Comparison of ENCODE assay signal across 18 mouse cellular contexts in genomic region chr6:146190006-146190405, GRCm38 (mm10).
DNase-seq lines count a peak whose midpoint lies in the region; ATAC-seq and TF ChIP-seq lines count a peak whose summit lies in the region.
"Had no signal": no experiment of that assay in that cellular context is flagged by ENCODE, and none has a peak within 500 bp of the region (broad histone marks: within the 10 kb centered on the region; RNA-seq: fewer than 3 reads in every experiment).

No protein-coding gene starts in this region.

- H3K9ac ChIP-seq in hindbrain, embryonic 16.5 days (ENCODE audit: low read depth, low read length): no peak overlapping the region
- no peak overlapping the region for H3K9ac ChIP-seq in lung, embryonic 14.5 days
- H3K9ac ChIP-seq in limb, embryonic 14.5 days (ENCODE audit: low read depth, low read length, severe bottlenecking): no peak overlapping the region; the same call in 1 of the 2 replicates
- H3K9ac ChIP-seq: liver, embryonic 12.5 days; neural tube, embryonic 12.5 days had no signal

- H3K4me1 ChIP-seq in hindbrain, embryonic 10.5 days (replicated peaks): no peaks in the 10 kb centered on the region; the same call in 1 of the 2 replicates
- H3K4me1 ChIP-seq in hindbrain, embryonic 16.5 days (ENCODE audit: control insufficient read depth, insufficient read depth, low read depth, low read length): no peaks in the 10 kb centered on the region
- H3K4me1 ChIP-seq in lung, embryonic 14.5 days (ENCODE audit: insufficient read depth): no peaks in the 10 kb centered on the region
- H3K4me1 ChIP-seq in limb, embryonic 14.5 days (ENCODE audit: control insufficient read depth, insufficient read depth, low read length): peaks cover 12% of the 10 kb centered on the region; the same call in 1 of the 2 replicates
- H3K4me1 ChIP-seq: liver, embryonic 12.5 days; neural tube, embryonic 12.5 days had no signal

- H3K4me3 ChIP-seq in hindbrain, embryonic 10.5 days: no peak overlapping the region
- H3K4me3 ChIP-seq in hindbrain, embryonic 16.5 days (ENCODE audit: low read length): no peak overlapping the region
- no peak overlapping the region for H3K4me3 ChIP-seq in lung, embryonic 14.5 days (ENCODE audit: low read depth, low read length)
- H3K4me3 ChIP-seq in limb, embryonic 14.5 days (replicated peaks; ENCODE audit: low read length): no peak overlapping the region
- H3K4me3 ChIP-seq: heart, adult 2 months; layer of hippocampus, adult 2 months; liver, embryonic 12.5 days; megakaryocyte, embryonic 14.5 days; neural tube, embryonic 12.5 days had no signal

- H3K36me3 ChIP-seq in hindbrain, embryonic 10.5 days: peaks cover 3% of the 10 kb centered on the region; the same call in 1 of the 2 replicates
- no peaks in the 10 kb centered on the region for H3K36me3 ChIP-seq in hindbrain, embryonic 16.5 days (ENCODE audit: control insufficient read depth, insufficient read depth, low read length)
- H3K36me3 ChIP-seq in lung, embryonic 14.5 days (ENCODE audit: insufficient read depth): no peaks in the 10 kb centered on the region
- H3K36me3 ChIP-seq in limb, embryonic 14.5 days (ENCODE audit: control insufficient read depth, insufficient read depth, low read length): no peaks in the 10 kb centered on the region
- H3K36me3 ChIP-seq: liver, embryonic 12.5 days; neural tube, embryonic 12.5 days had no signal

- H3K27ac ChIP-seq in hindbrain, embryonic 10.5 days: no peak overlapping the region
- no peak overlapping the region for H3K27ac ChIP-seq in hindbrain, embryonic 16.5 days (ENCODE audit: low read depth, low read length)
- no peak overlapping the region for H3K27ac ChIP-seq in lung, embryonic 14.5 days (ENCODE audit: low read depth)
- 0 out of 2 replicates have a peak overlapping the region, but pooled peaks have one; percentile 6 for H3K27ac ChIP-seq in limb, embryonic 14.5 days (replicated peaks; ENCODE audit: low read depth, low read length)
- H3K27ac ChIP-seq: heart, adult 2 months; layer of hippocampus, adult 2 months; liver, embryonic 12.5 days; neural tube, embryonic 12.5 days had no signal

- intact Hi-C loops in left cerebral cortex, postnatal 36 days (cut with DNase I): no loop called here

- H3K9me3 ChIP-seq in hindbrain, embryonic 10.5 days: peaks cover 4% of the 10 kb centered on the region; the same call in 1 of the 2 replicates
- H3K9me3 ChIP-seq in hindbrain, embryonic 16.5 days (ENCODE audit: control insufficient read depth, low read length): peaks cover 3% of the 10 kb centered on the region; the same call in 1 of the 2 replicates
- H3K9me3 ChIP-seq in lung, embryonic 14.5 days (ENCODE audit: low read depth, low read length): no peaks in the 10 kb centered on the region
- no peaks in the 10 kb centered on the region for H3K9me3 ChIP-seq in limb, embryonic 14.5 days (ENCODE audit: control insufficient read depth, low read length)
- H3K9me3 ChIP-seq: G1E; liver, embryonic 12.5 days had no signal

- peak; percentile 27 for DNase-seq in hindbrain, embryonic 10.5 days (ENCODE audit: low spot score)
- DNase-seq in lung, embryonic 14.5 days: peak; percentile 76
- DNase-seq in lung, postnatal 25 days (ENCODE audit: low spot score): no peak
- DNase-seq in embryo, embryonic 11 days: peak; percentile 67
- peak; percentile 59 for DNase-seq in limb, embryonic 14.5 days (ENCODE audit: low spot score)
- DNase-seq in urinary bladder, adult 2 months (ENCODE audit: low spot score): no peak
- DNase-seq in left cerebral cortex, postnatal 36 days (ENCODE audit: low spot score in 2 of 2): no peak
- DNase-seq: B cell, adult 2 months; cerebellum, adult 9-10 months; heart, adult 2 months; thymus, postnatal 36 days had no signal

- WGBS in hindbrain, embryonic 10.5 days: 78% methylated on average over 8 of the region's 8 CpGs
- 55% methylated on average over 8 of the region's 8 CpGs for WGBS in hindbrain, embryonic 16.5 days
- 29% methylated on average over 8 of the region's 8 CpGs for WGBS in lung, embryonic 14.5 days
- 14% methylated on average over 8 of the region's 8 CpGs for WGBS in limb, embryonic 14.5 days

- H3K4me2 ChIP-seq in hindbrain, embryonic 16.5 days (ENCODE audit: low read length): no peak overlapping the region
- no peak overlapping the region for H3K4me2 ChIP-seq in lung, embryonic 14.5 days
- H3K4me2 ChIP-seq in limb, embryonic 14.5 days (replicated peaks; ENCODE audit: low read depth, low read length, severe bottlenecking): peak overlapping the region; percentile 22
- H3K4me2 ChIP-seq: liver, embryonic 12.5 days; neural tube, embryonic 12.5 days had no signal

- TF ChIP-seq POLR2A in limb, embryonic 14.5 days (IDR thresholded peaks at IDR 0.05; ENCODE audit: borderline replicate concordance, extremely low read depth, insufficient read depth, insufficient read length): no peak

- no peak for TF ChIP-seq CTCF in lung, embryonic 14.5 days (IDR thresholded peaks at IDR 0.05; ENCODE audit: low read depth)

- no peaks in the 10 kb centered on the region for H3K27me3 ChIP-seq in hindbrain, embryonic 10.5 days (ENCODE audit: insufficient read depth, poor library complexity, severe bottlenecking)
- no peaks in the 10 kb centered on the region for H3K27me3 ChIP-seq in hindbrain, embryonic 16.5 days (replicated peaks; ENCODE audit: control insufficient read depth, insufficient read depth, low read length)
- no peaks in the 10 kb centered on the region for H3K27me3 ChIP-seq in lung, embryonic 14.5 days (ENCODE audit: insufficient read depth, low read length)
- H3K27me3 ChIP-seq in limb, embryonic 14.5 days (ENCODE audit: control insufficient read depth, insufficient read depth, low read length): no peaks in the 10 kb centered on the region
- H3K27me3 ChIP-seq: liver, embryonic 12.5 days; megakaryocyte, embryonic 14.5 days; neural tube, embryonic 12.5 days had no signal

- no peak for ATAC-seq in hindbrain, embryonic 16.5 days
- peak; percentile 66; the same call in 1 of the 2 replicates for ATAC-seq in lung, embryonic 14.5 days (ENCODE audit: insufficient read depth)
- peak; percentile 65 for ATAC-seq in limb, embryonic 14.5 days (ENCODE audit: low FRiP score, low read depth)
- ATAC-seq: activated CD4-positive, CD25-positive, alpha-beta regulatory T cell, adult 4 months; liver, embryonic 12.5 days had no signal

Comparison
In these comparisons a context has a peak if more than half of its experiments do, and no peak if none do; other contexts are left out.
1. DNase-seq: peak in hindbrain, embryonic 10.5 days (single experiment), lung, embryonic 14.5 days (single experiment), embryo, embryonic 11 days (single experiment) and limb, embryonic 14.5 days (single experiment); none in lung, postnatal 25 days (single experiment), urinary bladder, adult 2 months (single experiment) and left cerebral cortex, postnatal 36 days (0 of 2).